Mouse (Mus musculus): ENCODE measurements around the gene Rybp. TPM values are rescaled to one million over a fixed set of nuclear protein-coding genes. Genes with fewer than 3 reads are reported as not detected.

Gene Rybp
- polyA plus RNA-seq, 1 experiment from 2014 or later: 13.8 TPM

GRCm38 (mm10) chr6:100197102-100197501 is 90.2 kb downstream of the Rybp start:
- DNase-seq (ENCODE audit: low spot score) (peak; percentile 60), ATAC-seq (replicated peaks; ENCODE audit: low FRiP score, low TSS enrichment, low read depth) (no peak)
- H3K27me3 ChIP-seq (replicated peaks; ENCODE audit: control insufficient read depth, insufficient read depth, low read length): no peaks in the 10 kb centered on the region
- H3K9ac ChIP-seq (ENCODE audit: low read length): no peak overlapping the region
- no peaks in the 10 kb centered on the region for H3K9me3 ChIP-seq (ENCODE audit: control insufficient read depth, low read length)
- no peaks in the 10 kb centered on the region for H3K36me3 ChIP-seq (ENCODE audit: control insufficient read depth, insufficient read depth, low read length)
- H3K4me1 ChIP-seq (replicated peaks; ENCODE audit: control insufficient read depth, insufficient read depth, low read length): peaks cover 22% of the 10 kb centered on the region
- no peak overlapping the region for H3K27ac ChIP-seq (ENCODE audit: low read depth)
- no peak overlapping the region for H3K4me3 ChIP-seq (ENCODE audit: low read depth, low read length)
- H3K4me2 ChIP-seq (ENCODE audit: low read length): no peak overlapping the region
- 44% methylated on average over 5 of the region's 5 CpGs for WGBS

GRCm38 (mm10) chr6:100195870-100196409 is 91.3 kb downstream of the Rybp start:
- Histone ChIP-seq H3K9ac (ENCODE audit: low read length) (no peak overlapping the region), H3K4me2 (ENCODE audit: low read length) (no peak overlapping the region), H3K9me3 (ENCODE audit: control insufficient read depth, low read length) (no peaks in the 10 kb centered on the region), H3K27ac (ENCODE audit: low read depth) (peak overlapping the region; percentile 39; the same call in 1 of the 2 replicates), H3K36me3 (ENCODE audit: control insufficient read depth, insufficient read depth, low read length) (no peaks in the 10 kb centered on the region), H3K27me3 (replicated peaks; ENCODE audit: control insufficient read depth, insufficient read depth, low read length) (no peaks in the 10 kb centered on the region), H3K4me1 (replicated peaks; ENCODE audit: control insufficient read depth, insufficient read depth, low read length) (peaks cover 22% of the 10 kb centered on the region), H3K4me3 (ENCODE audit: low read depth, low read length) (no peak overlapping the region)
- ATAC-seq (replicated peaks; ENCODE audit: low FRiP score, low TSS enrichment, low read depth) (peak; percentile 41; the same call in 1 of the 2 replicates), DNase-seq (ENCODE audit: low spot score) (peak; percentile 58)
- 11% methylated on average over 7 of the region's 7 CpGs for WGBS

- DNase-seq (ENCODE audit: low spot score) (no peak), ATAC-seq (replicated peaks; ENCODE audit: low FRiP score, low TSS enrichment, low read depth) (no peak)
- no peak overlapping the region for H3K4me3 ChIP-seq (ENCODE audit: low read depth, low read length)
- no peak overlapping the region for H3K4me2 ChIP-seq (ENCODE audit: low read length)
- WGBS: 65% methylated on average over 5 of the region's 5 CpGs
- no peaks in the 10 kb centered on the region for H3K9me3 ChIP-seq (ENCODE audit: control insufficient read depth, low read length)
- H3K9ac ChIP-seq (ENCODE audit: low read length): no peak overlapping the region
- no peak overlapping the region for H3K27ac ChIP-seq (ENCODE audit: low read depth)
- no peaks in the 10 kb centered on the region for H3K36me3 ChIP-seq (ENCODE audit: control insufficient read depth, insufficient read depth, low read length)
- no peaks in the 10 kb centered on the region for H3K27me3 ChIP-seq (replicated peaks; ENCODE audit: control insufficient read depth, insufficient read depth, low read length)
- H3K4me1 ChIP-seq (replicated peaks; ENCODE audit: control insufficient read depth, insufficient read depth, low read length): peaks cover 22% of the 10 kb centered on the region
Observed at GRCm38 (mm10) chr6:100195091-100195490, 92.2 kb downstream of the Rybp start.

- Histone ChIP-seq H3K27me3 (replicated peaks; ENCODE audit: control insufficient read depth, insufficient read depth, low read length) (no peaks in the 10 kb centered on the region), H3K4me1 (replicated peaks; ENCODE audit: control insufficient read depth, insufficient read depth, low read length) (peaks cover 22% of the 10 kb centered on the region), H3K4me2 (ENCODE audit: low read length) (no peak overlapping the region), H3K4me3 (ENCODE audit: low read depth, low read length) (no peak overlapping the region), H3K9ac (ENCODE audit: low read length) (no peak overlapping the region), H3K36me3 (ENCODE audit: control insufficient read depth, insufficient read depth, low read length) (no peaks in the 10 kb centered on the region), H3K27ac (ENCODE audit: low read depth) (no peak overlapping the region), H3K9me3 (ENCODE audit: control insufficient read depth, low read length) (no peaks in the 10 kb centered on the region)
- 24% methylated on average over 7 of the region's 7 CpGs for WGBS
- no peak for DNase-seq (ENCODE audit: low spot score)
- no peak for ATAC-seq (replicated peaks; ENCODE audit: low FRiP score, low TSS enrichment, low read depth)
Observed at GRCm38 (mm10) chr6:100193760-100194159, 93.5 kb downstream of the Rybp start.

DNA sequence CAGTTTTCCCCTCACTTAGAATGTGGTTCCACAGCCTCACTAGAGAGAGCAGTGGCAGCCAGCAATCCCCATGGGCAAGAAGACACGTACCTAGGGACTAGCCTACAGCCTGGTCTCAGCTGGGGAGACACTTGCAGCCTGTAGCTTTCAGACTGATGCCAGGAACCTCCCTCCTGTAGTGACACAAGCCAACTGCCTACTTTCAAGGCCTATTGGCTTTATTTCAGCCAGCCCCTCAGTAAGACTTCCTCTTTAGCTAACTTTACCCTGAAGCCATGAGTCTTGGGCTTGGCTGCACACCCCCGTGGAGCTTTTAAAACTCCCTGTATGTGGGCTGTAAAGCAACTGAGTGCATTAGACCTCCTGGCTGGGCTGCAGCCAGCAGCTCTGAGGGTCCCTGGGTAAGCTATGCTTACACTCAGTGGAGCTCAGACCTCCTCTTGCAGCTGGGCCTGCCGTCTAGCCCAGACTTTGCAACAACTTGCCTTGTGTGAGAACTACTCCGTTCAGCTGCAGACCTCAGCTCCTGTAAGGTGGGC is 94.5 kb downstream of the Rybp start:
- peaks cover 22% of the 10 kb centered on the region for H3K4me1 ChIP-seq (replicated peaks; ENCODE audit: control insufficient read depth, insufficient read depth, low read length)
- DNase-seq (ENCODE audit: low spot score): no peak
- H3K27me3 ChIP-seq (replicated peaks; ENCODE audit: control insufficient read depth, insufficient read depth, low read length): no peaks in the 10 kb centered on the region
- H3K4me2 ChIP-seq (ENCODE audit: low read length): no peak overlapping the region
- 51% methylated on average over 4 of the region's 4 CpGs for WGBS
- ATAC-seq (replicated peaks; ENCODE audit: low FRiP score, low TSS enrichment, low read depth): no peak
- H3K4me3 ChIP-seq (ENCODE audit: low read depth, low read length): no peak overlapping the region
- no peaks in the 10 kb centered on the region for H3K9me3 ChIP-seq (ENCODE audit: control insufficient read depth, low read length)
- no peak overlapping the region for H3K9ac ChIP-seq (ENCODE audit: low read length)
- no peaks in the 10 kb centered on the region for H3K36me3 ChIP-seq (ENCODE audit: control insufficient read depth, insufficient read depth, low read length)
- H3K27ac ChIP-seq (ENCODE audit: low read depth): no peak overlapping the region

GRCm38 (mm10) chr6:100190803-100191559 is 96.3 kb downstream of the Rybp start:
- 80% methylated on average over 15 of the region's 15 CpGs for WGBS
- H3K4me3 ChIP-seq (ENCODE audit: low read depth, low read length): no peak overlapping the region

GRCm38 (mm10) chr6:100190310-100190709 is 97.0 kb downstream of the Rybp start:
- no peak overlapping the region for H3K4me2 ChIP-seq (ENCODE audit: low read length)
- no peak overlapping the region for H3K4me3 ChIP-seq (ENCODE audit: low read depth, low read length)
- no peak for ATAC-seq (replicated peaks; ENCODE audit: low FRiP score, low TSS enrichment, low read depth)
- no peaks in the 10 kb centered on the region for H3K9me3 ChIP-seq (ENCODE audit: control insufficient read depth, low read length)
- 89% methylated on average over 10 of the region's 10 CpGs for WGBS
- no peaks in the 10 kb centered on the region for H3K36me3 ChIP-seq (ENCODE audit: control insufficient read depth, insufficient read depth, low read length)
- DNase-seq (ENCODE audit: low spot score): no peak
- H3K9ac ChIP-seq (ENCODE audit: low read length): no peak overlapping the region
- no peaks in the 10 kb centered on the region for H3K27me3 ChIP-seq (replicated peaks; ENCODE audit: control insufficient read depth, insufficient read depth, low read length)
- H3K27ac ChIP-seq (ENCODE audit: low read depth): no peak overlapping the region
- H3K4me1 ChIP-seq (replicated peaks; ENCODE audit: control insufficient read depth, insufficient read depth, low read length): peaks cover 8% of the 10 kb centered on the region

More at GRCm38 (mm10) chr6:100190803-100191559, 96.3 kb downstream of the Rybp start:
- no peak for DNase-seq (ENCODE audit: low spot score)
- no peaks in the 10 kb centered on the region for H3K36me3 ChIP-seq (ENCODE audit: control insufficient read depth, insufficient read depth, low read length)
- no peak for ATAC-seq (replicated peaks; ENCODE audit: low FRiP score, low TSS enrichment, low read depth)
- H3K9me3 ChIP-seq (ENCODE audit: control insufficient read depth, low read length): no peaks in the 10 kb centered on the region
- H3K4me1 ChIP-seq (replicated peaks; ENCODE audit: control insufficient read depth, insufficient read depth, low read length): peaks cover 15% of the 10 kb centered on the region
- H3K9ac ChIP-seq (ENCODE audit: low read length): no peak overlapping the region
- H3K4me2 ChIP-seq (ENCODE audit: low read length): no peak overlapping the region
- no peak overlapping the region for H3K27ac ChIP-seq (ENCODE audit: low read depth)
- H3K27me3 ChIP-seq (replicated peaks; ENCODE audit: control insufficient read depth, insufficient read depth, low read length): no peaks in the 10 kb centered on the region

DNA sequence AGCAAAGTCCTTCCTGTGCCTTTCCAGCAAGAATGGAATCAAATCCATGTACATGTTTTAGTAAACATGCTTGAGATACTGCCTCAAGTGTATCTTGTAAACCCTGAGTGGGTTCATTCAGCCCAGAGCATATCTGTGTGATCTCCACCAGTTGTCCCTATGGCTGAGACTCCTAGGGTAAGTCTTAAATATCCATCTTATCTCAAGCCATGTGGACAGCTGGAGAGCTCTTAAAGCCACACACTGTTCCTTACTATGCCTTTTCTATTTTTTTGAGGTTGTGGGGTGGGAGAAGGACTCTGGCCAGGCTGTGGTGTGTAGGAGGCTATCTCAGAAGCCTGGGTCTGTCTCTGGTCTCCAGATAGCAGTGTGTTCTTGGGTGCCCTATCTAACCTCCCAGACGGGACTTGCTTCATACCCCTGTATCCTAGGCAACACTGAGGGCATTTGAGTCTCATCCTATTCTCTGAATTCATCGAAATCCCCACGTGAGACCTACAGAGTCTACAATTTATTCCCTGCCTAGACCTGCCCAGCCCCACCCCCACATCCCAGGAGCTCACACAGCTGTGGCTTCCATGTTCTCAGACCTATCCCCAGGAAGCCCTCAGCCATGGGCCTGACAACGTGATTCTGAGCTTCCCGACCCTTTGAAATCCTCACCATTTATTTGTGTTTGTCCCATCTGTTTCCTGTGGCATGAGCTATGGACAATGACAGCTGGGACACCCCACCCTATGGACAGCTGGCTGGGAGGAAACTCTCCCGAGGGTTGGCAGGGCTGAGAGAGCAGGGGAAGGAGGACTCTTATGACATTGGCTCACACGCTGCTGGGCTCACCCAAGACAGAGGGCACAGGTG is 98.2 kb downstream of the Rybp start:
- 56% methylated on average over 7 of the region's 7 CpGs for WGBS
- DNase-seq (ENCODE audit: low spot score): no peak
- H3K4me3 ChIP-seq (ENCODE audit: low read depth, low read length): no peak overlapping the region
- H3K36me3 ChIP-seq (ENCODE audit: control insufficient read depth, insufficient read depth, low read length): no peaks in the 10 kb centered on the region
- no peak for ATAC-seq (replicated peaks; ENCODE audit: low FRiP score, low TSS enrichment, low read depth)
- H3K27me3 ChIP-seq (replicated peaks; ENCODE audit: control insufficient read depth, insufficient read depth, low read length): no peaks in the 10 kb centered on the region
- no peak overlapping the region for H3K27ac ChIP-seq (ENCODE audit: low read depth)
- H3K4me2 ChIP-seq (ENCODE audit: low read length): no peak overlapping the region
- H3K4me1 ChIP-seq (replicated peaks; ENCODE audit: control insufficient read depth, insufficient read depth, low read length): peaks cover 7% of the 10 kb centered on the region; the same call in 1 of the 2 replicates
- H3K9ac ChIP-seq (ENCODE audit: low read length): no peak overlapping the region
- H3K9me3 ChIP-seq (ENCODE audit: control insufficient read depth, low read length): no peaks in the 10 kb centered on the region

Measured in intestine, embryonic 14.5 days (tissue).